Mouse (Mus musculus): ENCODE data around the gene Car12. TPM values are rescaled to one million over a fixed set of nuclear protein-coding genes. Genes with fewer than 3 reads are reported as not detected.
"Not testable (repeated sequence)": the region's sequence is repeated elsewhere in the genome, so short reads cannot be mapped to it uniquely, and the experiment has no call there.

Gene Car12
- polyA plus RNA-seq, 1 experiment from 2014 or later, result 18.6 TPM

DNA sequence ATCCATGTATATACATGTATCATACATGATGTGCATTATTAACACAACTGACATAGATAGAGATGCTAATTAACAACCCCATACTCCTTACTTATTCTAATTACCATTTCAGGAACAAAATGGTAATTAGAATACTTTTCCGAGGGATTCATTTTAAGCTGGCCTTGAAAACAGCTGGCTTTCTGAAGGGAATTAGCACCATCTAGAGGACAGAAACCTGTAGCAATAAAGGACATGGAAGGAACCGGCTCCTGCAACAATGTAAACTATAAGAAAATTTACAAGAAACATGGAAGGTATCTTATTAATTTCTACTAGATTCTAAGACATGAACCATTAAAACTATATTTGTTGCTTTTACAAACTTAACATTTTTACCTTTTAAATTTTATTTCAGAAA is 74.3 kb downstream of the Car12 start:
- Histone ChIP-seq H3K36me3 (peaks cover 10% of the 10 kb centered on the region; the same call in 1 of the 2 replicates), H3K4me2 (no peak overlapping the region), H3K9ac (no peak overlapping the region), H3K27me3 (no peaks in the 10 kb centered on the region), H3K4me1 (no peaks in the 10 kb centered on the region), H3K27ac (no peak overlapping the region), H3K4me3 (no peak overlapping the region), H3K9me3 (no peaks in the 10 kb centered on the region)
- no peak for ATAC-seq (ENCODE audit: insufficient number of reproducible peaks, insufficient read depth, low FRiP score, low TSS enrichment, low read depth)
- WGBS, result 7% methylated on average over 2 of the region's 2 CpGs

DNA sequence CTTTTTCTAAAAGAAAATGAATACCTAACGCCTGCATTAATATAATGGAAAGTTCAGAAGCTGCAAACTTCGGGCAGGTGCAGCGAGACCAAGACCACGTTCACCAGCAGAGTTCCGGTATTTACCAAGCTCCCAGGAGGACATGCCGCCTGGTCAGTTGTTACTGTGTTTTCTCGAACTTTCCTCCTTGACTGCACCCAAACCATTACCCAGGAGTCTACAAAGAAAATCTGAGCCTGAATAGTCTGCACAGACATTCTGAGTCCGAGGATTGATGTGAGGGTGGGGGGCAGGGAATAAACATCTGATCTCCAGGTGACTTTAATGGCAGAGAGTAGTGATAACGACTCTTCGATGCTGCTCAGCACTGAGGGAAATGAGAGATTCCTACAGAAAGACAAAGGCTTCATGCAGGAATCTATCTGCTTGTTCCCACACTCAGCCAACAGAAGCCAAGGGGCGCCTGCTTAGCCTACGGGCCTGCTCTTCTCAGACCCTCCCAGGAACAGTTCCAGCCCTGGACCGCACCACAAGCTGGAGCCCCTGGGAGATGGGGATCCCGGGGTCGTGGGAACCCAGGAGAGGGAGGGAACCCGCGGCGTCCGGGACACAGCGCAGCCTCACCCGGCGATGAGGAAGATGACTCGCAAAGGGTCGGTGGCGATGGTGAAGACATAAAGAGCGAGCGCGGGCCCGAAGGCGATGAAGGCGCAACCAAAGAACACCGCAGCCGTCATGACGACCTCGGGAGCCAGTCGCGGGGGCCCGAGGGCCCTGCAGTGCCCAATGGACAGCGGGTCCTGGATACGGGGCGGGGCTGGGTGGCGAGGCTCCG is 81.4 kb downstream of the Car12 start:
- WGBS, result 2% methylated on average over 43 of the region's 43 CpGs

GRCm38 (mm10) chr9:66795464-66796324 is 82.2 kb downstream of the Car12 start, which contains the start of gene Aph1b:
Aph1b (minus strand) TSS chr9:66795490.
- Histone ChIP-seq H3K27me3 (no peaks in the 10 kb centered on the region), H3K4me2 (peak within 1 kb of the TSS; percentile 84), H3K27ac (peak within 1 kb of the TSS; percentile 89), H3K36me3 (no peaks in the 10 kb centered on the region), H3K4me1 (peaks cover 10% of the 10 kb centered on the region), H3K9me3 (no peaks in the 10 kb centered on the region), H3K4me3 (peak within 1 kb of the TSS; percentile 74), H3K9ac (peak within 1 kb of the TSS; percentile 83)
- WGBS, result under 1% methylated on average over 42 of the region's 42 CpGs
- peak; percentile 98 for ATAC-seq (ENCODE audit: insufficient number of reproducible peaks, insufficient read depth, low FRiP score, low TSS enrichment, low read depth)

More for the DNA sequence above, 81.4 kb downstream of the Car12 start:
- Histone ChIP-seq H3K4me2 (peak overlapping the region; percentile 84), H3K9me3 (no peaks in the 10 kb centered on the region), H3K4me3 (peak overlapping the region; percentile 74), H3K4me1 (peaks cover 10% of the 10 kb centered on the region), H3K36me3 (peaks cover 6% of the 10 kb centered on the region; the same call in 1 of the 2 replicates), H3K9ac (peak overlapping the region; percentile 83), H3K27me3 (no peaks in the 10 kb centered on the region), H3K27ac (peak overlapping the region; percentile 89)
- ATAC-seq (ENCODE audit: insufficient number of reproducible peaks, insufficient read depth, low FRiP score, low TSS enrichment, low read depth), result peak; percentile 22; the same call in 1 of the 2 replicates

- Histone ChIP-seq H3K36me3 (no peaks in the 10 kb centered on the region), H3K4me2 (peak within 1 kb of the TSS; percentile 84), H3K9me3 (no peaks in the 10 kb centered on the region), H3K4me1 (peaks cover 13% of the 10 kb centered on the region), H3K4me3 (peak within 1 kb of the TSS; percentile 74), H3K27me3 (peaks cover 3% of the 10 kb centered on the region; the same call in 1 of the 2 replicates), H3K27ac (peak within 1 kb of the TSS; percentile 89), H3K9ac (peak within 1 kb of the TSS; percentile 83)
- ATAC-seq (ENCODE audit: insufficient number of reproducible peaks, insufficient read depth, low FRiP score, low TSS enrichment, low read depth), result no peak
- 58% methylated on average over 5 of the region's 5 CpGs for WGBS
These were observed 83.3 kb downstream of the Car12 start, which contains the start of gene Gm10647 for GRCm38 (mm10) chr9:66796739-66797138. Gm10647 (plus strand) TSS chr9:66797039.

DNA sequence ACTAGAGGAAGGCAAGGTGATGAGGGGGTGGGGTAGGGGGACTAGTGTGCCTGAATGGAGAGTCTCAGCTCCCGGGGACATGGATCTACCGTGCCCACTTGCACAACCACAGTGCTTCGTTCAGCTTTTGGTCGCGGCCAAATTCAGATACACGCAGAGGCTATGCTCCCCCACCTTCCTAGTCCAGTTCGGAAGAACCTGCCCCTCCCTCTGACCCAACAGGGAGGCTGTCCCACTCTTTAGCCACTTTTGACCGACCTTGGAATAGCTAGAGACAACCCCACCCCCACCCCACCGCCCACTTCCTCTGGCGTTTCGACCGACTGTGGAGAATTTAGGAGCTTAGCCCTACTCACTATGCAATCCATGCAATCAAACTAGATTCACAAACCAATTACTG is 88.5 kb downstream of the Car12 start:
- Histone ChIP-seq H3K4me2 (peak overlapping the region; percentile 16; the same call in 1 of the 2 replicates), H3K9ac (no peak overlapping the region), H3K4me3 (no peak overlapping the region), H3K27ac (no peak overlapping the region), H3K27me3 (peaks cover 30% of the 10 kb centered on the region), H3K4me1 (peaks cover 11% of the 10 kb centered on the region; the same call in 1 of the 2 replicates), H3K36me3 (no peaks in the 10 kb centered on the region), H3K9me3 (no peaks in the 10 kb centered on the region)
- WGBS, result 46% methylated on average over 12 of the region's 12 CpGs
- ATAC-seq (ENCODE audit: insufficient number of reproducible peaks, insufficient read depth, low FRiP score, low TSS enrichment, low read depth), result no peak

- Histone ChIP-seq H3K27me3 (peaks cover 37% of the 10 kb centered on the region), H3K9ac (peak overlapping the region; percentile 64; the same call in 1 of the 2 replicates), H3K4me2 (peak overlapping the region; percentile 60), H3K4me3 (peak overlapping the region; percentile 39), H3K4me1 (peaks cover 11% of the 10 kb centered on the region; the same call in 1 of the 2 replicates)
- H3K9me3 ChIP-seq; H3K27ac ChIP-seq; H3K36me3 ChIP-seq; ATAC-seq (ENCODE audit: insufficient number of reproducible peaks, insufficient read depth, low FRiP score, low TSS enrichment, low read depth): not testable (repeated sequence)
- 2% methylated on average over 30 of the region's 37 CpGs for WGBS
These were observed 92.5 kb downstream of the Car12 start for GRCm38 (mm10) chr9:66805951-66806350.

DNA sequence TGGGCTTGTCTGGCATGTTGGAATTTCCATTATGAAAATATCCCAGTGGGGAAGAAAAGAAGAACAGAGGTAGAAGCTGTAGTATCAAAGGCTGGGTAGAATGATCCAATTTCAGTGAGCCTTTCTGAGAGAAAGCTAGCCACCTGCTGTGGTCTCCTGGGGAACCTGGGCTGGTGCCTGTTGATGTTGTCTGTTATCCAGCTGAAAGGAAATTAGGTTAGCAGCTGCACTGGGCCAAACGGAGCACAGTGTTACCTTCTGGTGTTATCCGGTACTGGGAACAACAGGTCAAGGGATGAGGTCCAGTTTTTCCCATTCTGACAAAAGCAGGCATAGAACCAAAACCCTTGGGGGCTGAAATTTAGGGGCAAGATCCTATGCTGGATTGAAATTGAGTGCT is 99.9 kb downstream of the Car12 start:
- H3K4me2 ChIP-seq, result no peak overlapping the region
- ATAC-seq (ENCODE audit: insufficient number of reproducible peaks, insufficient read depth, low FRiP score, low TSS enrichment, low read depth), result no peak
- no peak overlapping the region for H3K4me3 ChIP-seq
- H3K9ac ChIP-seq, result no peak overlapping the region
- no peaks in the 10 kb centered on the region for H3K4me1 ChIP-seq
- 12% methylated on average over 2 of the region's 2 CpGs for WGBS
- no peaks in the 10 kb centered on the region for H3K9me3 ChIP-seq
- no peaks in the 10 kb centered on the region for H3K36me3 ChIP-seq
- no peak overlapping the region for H3K27ac ChIP-seq
- H3K27me3 ChIP-seq, result no peaks in the 10 kb centered on the region

Other genes starting within 250 kb of the Car12 start
- 1.5 and 1.6 TPM in 2 replicates for gene Fbxl22, start 199.1 kb upstream of the Car12 start, polyA plus RNA-seq (2015; fragmentation: Nextera tagmentation; extraction: Ambion mirVana)
- gene Usp3, start 120.5 kb upstream of the Car12 start, polyA plus RNA-seq (2015; fragmentation: Nextera tagmentation; extraction: Ambion mirVana), result 75.2 and 92.2 TPM in 2 replicates
- gene Aph1b, start 81.8 kb downstream of the Car12 start, polyA plus RNA-seq (2015; fragmentation: Nextera tagmentation; extraction: Ambion mirVana), result 10.1 and 10.8 TPM in 2 replicates
- gene Gm10647, start 83.4 kb downstream of the Car12 start, polyA plus RNA-seq (2015; fragmentation: Nextera tagmentation; extraction: Ambion mirVana), result 0.96 and 1.3 TPM in 2 replicates
- gene Aph1c, start 121.0 kb downstream of the Car12 start, polyA plus RNA-seq (2015; fragmentation: Nextera tagmentation; extraction: Ambion mirVana), result 2.7 and 3.9 TPM in 2 replicates
- 20.6 and 26.0 TPM in 2 replicates for gene Rab8b, start 206.0 kb downstream of the Car12 start, polyA plus RNA-seq (2015; fragmentation: Nextera tagmentation; extraction: Ambion mirVana)
- 725 and 760 TPM in 2 replicates for gene Rps27l, start 232.4 kb downstream of the Car12 start, polyA plus RNA-seq (2015; fragmentation: Nextera tagmentation; extraction: Ambion mirVana)

Measured in embryonic facial prominence, embryonic 13.5 days (tissue).